Mouse (Mus musculus) embryonic facial prominence, embryonic 14.5 days (tissue): Measurements from ENCODE around the gene Ppih. TPM values are rescaled to one million over a fixed set of nuclear protein-coding genes. Genes with fewer than 3 reads are reported as not detected.

ENCODE experiments used
- ATAC-seq: fragments of 200-750 bp; cut with Nextera tagmentation; 2 replicates; pipeline ENCODE4 v1.8.0; 2017; ENCODE audit warnings: low read depth, moderate number of reproducible peaks, moderate TSS enrichment
- DNase-seq: peaks from one replicate; pipeline ENCODE4 v3.0.0-alpha.2; 2015; ENCODE audit warnings: low spot score
- H3K27ac ChIP-seq: fragments of 300-500 bp; sonication (generic); replicated peaks from 2 replicates; pipeline ENCODE4 v1.5.1; 2014; ENCODE audit warnings: low read depth, mild to moderate bottlenecking, low read length, moderate library complexity
- H3K27me3 ChIP-seq: fragments of 300-500 bp; sonication (generic); replicated peaks from 2 replicates; pipeline ENCODE4 v1.6.1; 2014; ENCODE audit warnings: low read length; ENCODE audit not compliant: control insufficient read depth, insufficient read depth
- H3K36me3 ChIP-seq: fragments of 300-500 bp; sonication (generic); 2 replicates; pipeline ENCODE4 v1.6.1; 2014; ENCODE audit warnings: low read length, mixed read lengths; ENCODE audit not compliant: control insufficient read depth, insufficient read depth
- H3K4me1 ChIP-seq: fragments of 300-500 bp; sonication (generic); 2 replicates; pipeline ENCODE4 v1.6.1; 2014; ENCODE audit warnings: antibody characterized with exemption, low read length; ENCODE audit not compliant: control insufficient read depth, insufficient read depth
- H3K4me2 ChIP-seq: fragments of 300-500 bp; sonication (generic); 2 replicates; pipeline ENCODE4 v1.6.1; 2014; ENCODE audit warnings: low read depth, mild to moderate bottlenecking, low read length, moderate library complexity, mixed read lengths
- H3K4me3 ChIP-seq: fragments of 300-500 bp; sonication (generic); 2 replicates; pipeline ENCODE4 v1.5.1; 2014; ENCODE audit warnings: low read depth, mild to moderate bottlenecking, low read length
- H3K9ac ChIP-seq: fragments of 300-500 bp; sonication (generic); 2 replicates; pipeline ENCODE4 v1.6.1; 2014; ENCODE audit warnings: low read depth, mild to moderate bottlenecking, low read length, moderate library complexity, mixed read lengths
- H3K9me3 ChIP-seq: fragments of 300-500 bp; sonication (generic); 2 replicates; pipeline ENCODE4 v1.6.1; 2016; ENCODE audit warnings: low read length; ENCODE audit not compliant: control insufficient read depth
- WGBS: fragments of 180-500 bp; shearing (Covaris S2); extraction: QIAGEN DNeasy Blood & Tissue Kit; methylation state at CpG from one replicate; pipeline ENCODE4 v1.1.7; 2014; 5-methylcytosine and 5-hydroxymethylcytosine counted together
- polyA plus RNA-seq: library from polyadenylated mRNA; unstranded; fragments of >200 nt; fragmentation: Nextera tagmentation; extraction: Ambion mirVana; gene quantifications from 2 replicates; pipeline ENCODE4 v1.2.1, GENCODE M21; 2014

Ppih gene
- polyA plus RNA-seq, 1 experiment from 2014 or later = 84.2 TPM

- Histone ChIP-seq H3K9me3 (no peaks in the 10 kb centered on the region), H3K27me3 (no peaks in the 10 kb centered on the region; the same call in 1 of the 2 replicates), H3K4me3 (no peak overlapping the region), H3K36me3 (no peaks in the 10 kb centered on the region), H3K4me2 (no peak overlapping the region), H3K27ac (no peak overlapping the region), H3K9ac (no peak overlapping the region), H3K4me1 (no peaks in the 10 kb centered on the region)
- WGBS = 83% methylated on average over 6 of the region's 6 CpGs
- ATAC-seq (no peak), DNase-seq (no peak)
These were observed 13.1 kb upstream of the Ppih start for GRCm38 (mm10) chr4:119333487-119333886.

GRCm38 (mm10) chr4:119320896-119321550 is 677 bp upstream of the Ppih start:
- WGBS = 23% methylated on average over 10 of the region's 10 CpGs
- Histone ChIP-seq H3K9ac (peak overlapping the region; percentile 72), H3K4me2 (peak overlapping the region; percentile 95), H3K4me1 (peaks cover 6% of the 10 kb centered on the region), H3K27ac (peak overlapping the region; percentile 87), H3K4me3 (peak overlapping the region; percentile 78), H3K9me3 (no peaks in the 10 kb centered on the region), H3K27me3 (no peaks in the 10 kb centered on the region; the same call in 1 of the 2 replicates), H3K36me3 (peaks cover 25% of the 10 kb centered on the region)
- ATAC-seq = peak; percentile 34
- DNase-seq = no peak

GRCm38 (mm10) chr4:119313756-119314155 is 6.6 kb downstream of the Ppih start:
- Histone ChIP-seq H3K27ac (no peak overlapping the region), H3K4me2 (no peak overlapping the region), H3K4me3 (no peak overlapping the region), H3K27me3 (no peaks in the 10 kb centered on the region), H3K9me3 (no peaks in the 10 kb centered on the region), H3K36me3 (peaks cover 71% of the 10 kb centered on the region), H3K4me1 (no peaks in the 10 kb centered on the region), H3K9ac (no peak overlapping the region)
- WGBS = 82% methylated on average over 1 of the region's 1 CpGs
- DNase-seq (no peak), ATAC-seq (no peak)

GRCm38 (mm10) chr4:119305418-119305817 is 14.9 kb downstream of the Ppih start:
- no peak for ATAC-seq
- 63% methylated on average over 5 of the region's 5 CpGs for WGBS
- Histone ChIP-seq H3K4me1 (no peaks in the 10 kb centered on the region), H3K9me3 (no peaks in the 10 kb centered on the region), H3K4me3 (no peak overlapping the region), H3K9ac (no peak overlapping the region), H3K4me2 (no peak overlapping the region), H3K27me3 (no peaks in the 10 kb centered on the region), H3K27ac (no peak overlapping the region), H3K36me3 (peaks cover 30% of the 10 kb centered on the region)
- no peak for DNase-seq

GRCm38 (mm10) chr4:119303291-119303690 is 17.1 kb downstream of the Ppih start:
- Histone ChIP-seq H3K27ac (no peak overlapping the region), H3K4me1 (no peaks in the 10 kb centered on the region), H3K27me3 (no peaks in the 10 kb centered on the region), H3K4me2 (no peak overlapping the region), H3K36me3 (peaks cover 17% of the 10 kb centered on the region), H3K9me3 (no peaks in the 10 kb centered on the region), H3K9ac (no peak overlapping the region), H3K4me3 (no peak overlapping the region)
- ATAC-seq = no peak
- 94% methylated on average over 8 of the region's 8 CpGs for whole genome bisulfite sequencing
- DNase-seq = no peak

GRCm38 (mm10) chr4:119301777-119302176 is 18.6 kb downstream of the Ppih start:
- no peaks in the 10 kb centered on the region for H3K4me1 ChIP-seq
- H3K4me2 ChIP-seq = no peak overlapping the region
- H3K4me3 ChIP-seq = no peak overlapping the region
- no peaks in the 10 kb centered on the region for H3K9me3 ChIP-seq
- DNase-seq (no peak), ATAC-seq (no peak)
- H3K9ac ChIP-seq = no peak overlapping the region
- WGBS = 83% methylated on average over 3 of the region's 3 CpGs
- no peaks in the 10 kb centered on the region for H3K27me3 ChIP-seq
- no peak overlapping the region for H3K27ac ChIP-seq
- H3K36me3 ChIP-seq = peaks cover 2% of the 10 kb centered on the region; the same call in 1 of the 2 replicates

- WGBS = 100% methylated on average over 3 of the region's 3 CpGs
- Histone ChIP-seq H3K27ac (no peak overlapping the region), H3K4me3 (no peak overlapping the region), H3K9ac (no peak overlapping the region), H3K4me1 (no peaks in the 10 kb centered on the region), H3K36me3 (no peaks in the 10 kb centered on the region), H3K9me3 (no peaks in the 10 kb centered on the region), H3K4me2 (no peak overlapping the region), H3K27me3 (no peaks in the 10 kb centered on the region)
- no peak for ATAC-seq
- no peak for DNase-seq
These were observed 19.6 kb downstream of the Ppih start for GRCm38 (mm10) chr4:119300761-119301160.

- 53% methylated on average over 2 of the region's 2 CpGs for WGBS
- no peak overlapping the region for H3K4me3 ChIP-seq
- DNase-seq = no peak
- no peaks in the 10 kb centered on the region for H3K9me3 ChIP-seq
- no peak overlapping the region for H3K4me2 ChIP-seq
- no peak overlapping the region for H3K27ac ChIP-seq
- no peaks in the 10 kb centered on the region for H3K36me3 ChIP-seq
- ATAC-seq = no peak
- no peaks in the 10 kb centered on the region for H3K27me3 ChIP-seq
- H3K4me1 ChIP-seq = peaks cover under 1% of the 10 kb centered on the region; the same call in 1 of the 2 replicates
- H3K9ac ChIP-seq = no peak overlapping the region
These were observed 23.0 kb downstream of the Ppih start for GRCm38 (mm10) chr4:119297361-119297760.

GRCm38 (mm10) chr4:119295134-119295453 is 25.3 kb downstream of the Ppih start:
- H3K4me1 ChIP-seq = peaks cover 7% of the 10 kb centered on the region

More at GRCm38 (mm10) chr4:119295134-119295453, 25.3 kb downstream of the Ppih start:
- peaks cover 13% of the 10 kb centered on the region; the same call in 1 of the 2 replicates for H3K36me3 ChIP-seq
- H3K4me2 ChIP-seq = peak overlapping the region; percentile 54
- no peaks in the 10 kb centered on the region for H3K9me3 ChIP-seq
- WGBS = 7% methylated on average over 6 of the region's 6 CpGs
- peak overlapping the region; percentile 71 for H3K9ac ChIP-seq
- ATAC-seq (no peak), DNase-seq (no peak)
- peak overlapping the region; percentile 84 for H3K27ac ChIP-seq
- peak overlapping the region; percentile 91 for H3K4me3 ChIP-seq
- H3K27me3 ChIP-seq = no peaks in the 10 kb centered on the region
